In genomic region chrX:160794920-160795319, GRCm38 (mm10) we compare ENCODE assay signal across 24 mouse cellular contexts. TPM values are rescaled to one million over a fixed set of nuclear protein-coding genes. Genes with fewer than 3 reads are reported as not detected.
"Had no signal": no experiment of that assay in that cellular context is flagged by ENCODE, and none has a peak within 500 bp of the region (broad histone marks: within the 10 kb centered on the region; RNA-seq: fewer than 3 reads in every experiment).

No protein-coding gene starts in this region.

- H3K4me3 ChIP-seq: kidney, embryonic 15.5 days; left cerebral cortex, adult 2 months; liver, embryonic 13.5 days; stomach, embryonic 15.5 days had no signal

- H3K4me1 ChIP-seq: kidney, embryonic 15.5 days; liver, embryonic 13.5 days; stomach, embryonic 15.5 days had no signal

- H3K9ac ChIP-seq: kidney, embryonic 15.5 days; liver, embryonic 13.5 days; stomach, embryonic 15.5 days had no signal

- H3K4me2 ChIP-seq: kidney, embryonic 15.5 days; liver, embryonic 13.5 days; midbrain, embryonic 11.5 days; stomach, embryonic 15.5 days had no signal

- H3K36me3 ChIP-seq: kidney, embryonic 15.5 days; liver, embryonic 13.5 days; stomach, embryonic 15.5 days had no signal

- H3K27me3 ChIP-seq: liver, embryonic 13.5 days; stomach, embryonic 15.5 days had no signal

- H3K27ac ChIP-seq: kidney, embryonic 15.5 days; left cerebral cortex, adult 2 months; liver, embryonic 13.5 days; stomach, embryonic 15.5 days had no signal

- H3K9me3 ChIP-seq: kidney, embryonic 15.5 days; liver, embryonic 13.5 days; stomach, embryonic 15.5 days had no signal

- DNase-seq: kidney, postnatal 10 days; kidney, postnatal 36 days; layer of hippocampus, postnatal 36 days; liver, embryonic 13.5 days; lung, adult 2 months; lung, postnatal 14 days; lung, postnatal 4 days; midbrain, embryonic 14.5 days; spleen, adult 18-20 months; thymus, adult 18-20 months; thymus, postnatal 36 days had no signal

RNA-seq across cellular contexts. Expression of gene Rs1, which starts 27.1 kb away (rescaled TPM):
- total RNA-seq: layer of hippocampus, postnatal 36 days; left cerebral cortex, postnatal 10 days; liver, adult 2 months; megakaryocyte-erythroid progenitor cell, adult 5-6 weeks; midbrain, postnatal 0 days had no signal
- polyA plus RNA-seq: kidney, embryonic 15.5 days; limb, embryonic 11.5 days; liver, adult 2 months; liver, embryonic 13.5 days; liver, embryonic 16.5 days; lung, adult 2 months; midbrain, postnatal 0 days; neural tube, embryonic 11.5 days; stomach, embryonic 15.5 days; urinary bladder, adult 2 months had no signal

RNA-seq across cellular contexts. Expression of gene Ppef1, which starts 59.4 kb away (rescaled TPM):
- total RNA-seq: liver, adult 2 months; megakaryocyte progenitor cell, adult 5-6 weeks; megakaryocyte-erythroid progenitor cell, adult 5-6 weeks had no signal
- polyA plus RNA-seq: kidney, embryonic 15.5 days; liver, adult 2 months; liver, embryonic 16.5 days; lung, adult 2 months; urinary bladder, adult 2 months had no signal
